In genomic region chr9:89267093-89267492, GRCm38 (mm10) we compare ENCODE assay signal across 19 mouse cellular contexts. TPM values are rescaled to one million over a fixed set of nuclear protein-coding genes. Genes with fewer than 3 reads are reported as not detected.
A peak's percentile ranks its signal among the peaks of the same experiment; 100 is the strongest.
DNase-seq lines count a peak whose midpoint lies in the region; ATAC-seq lines count a peak whose summit lies in the region.
"Had no signal": no experiment of that assay in that cellular context is flagged by ENCODE, and none has a peak within 500 bp of the region (broad histone marks: within the 10 kb centered on the region; RNA-seq: fewer than 3 reads in every experiment).

No protein-coding gene starts in this region.

- peak; percentile 8 for DNase-seq in heart, adult 8-10 months (ENCODE audit: low spot score)
- no peak for DNase-seq in heart, postnatal 4 days
- peak; percentile 11 for DNase-seq in lung, postnatal 36 days
- no peak for DNase-seq in lung, postnatal 4 days
- peak; percentile 11 for DNase-seq in telencephalon, adult 2 months (ENCODE audit: low read depth, low spot score)
- no peak for DNase-seq in gastrocnemius, postnatal 10 days
- DNase-seq: cerebellum, adult 9-10 months; kidney, postnatal 36 days; left cerebral cortex, postnatal 4 days; thymus, adult 2 months had no signal

- no peaks in the 10 kb centered on the region for H3K36me3 ChIP-seq in forebrain, embryonic 15.5 days
- H3K36me3 ChIP-seq: embryonic facial prominence, embryonic 10.5 days; G1E; limb, embryonic 15.5 days; neural tube, embryonic 15.5 days had no signal

- H3K9ac ChIP-seq in forebrain, embryonic 15.5 days (replicated peaks) = no peak overlapping the region
- H3K9ac ChIP-seq: hindbrain, embryonic 14.5 days; limb, embryonic 15.5 days; neural tube, embryonic 15.5 days had no signal

- peak; percentile 65 to 68 for ATAC-seq in hematopoietic stem cell, adult 5-6 weeks (replicated peaks in 1 of 2; ENCODE audit: insufficient read depth in 1 of 2, low FRiP score in 2 of 2, low TSS enrichment in 1 of 2, low read depth in 1 of 2, poor library complexity in 2 of 2, severe bottlenecking in 2 of 2)
- no peak for ATAC-seq in forebrain, embryonic 15.5 days (replicated peaks)
- ATAC-seq: Patski had no signal

- H3K9me3 ChIP-seq in forebrain, embryonic 15.5 days = no peaks in the 10 kb centered on the region
- H3K9me3 ChIP-seq: embryonic facial prominence, embryonic 10.5 days; G1E; limb, embryonic 15.5 days; neural tube, embryonic 15.5 days had no signal

- H3K4me3 ChIP-seq in forebrain, embryonic 15.5 days = no peak overlapping the region
- H3K4me3 ChIP-seq: embryonic facial prominence, embryonic 10.5 days; limb, embryonic 15.5 days; neural tube, embryonic 15.5 days had no signal

- no peak overlapping the region for H3K27ac ChIP-seq in forebrain, embryonic 15.5 days (replicated peaks)
- H3K27ac ChIP-seq: embryonic facial prominence, embryonic 10.5 days; hindbrain, embryonic 14.5 days; limb, embryonic 15.5 days; neural tube, embryonic 15.5 days had no signal

- H3K27me3 ChIP-seq in forebrain, embryonic 15.5 days = no peaks in the 10 kb centered on the region
- H3K27me3 ChIP-seq: limb, embryonic 15.5 days; neural tube, embryonic 15.5 days; Patski had no signal

- 73% methylated on average over 4 of the region's 4 CpGs for WGBS in forebrain, embryonic 15.5 days

- no peaks in the 10 kb centered on the region for H3K4me1 ChIP-seq in forebrain, embryonic 15.5 days
- H3K4me1 ChIP-seq: embryonic facial prominence, embryonic 10.5 days; limb, embryonic 15.5 days; neural tube, embryonic 15.5 days had no signal

- no peak overlapping the region for H3K4me2 ChIP-seq in forebrain, embryonic 15.5 days (replicated peaks)
- H3K4me2 ChIP-seq: hindbrain, embryonic 14.5 days; limb, embryonic 15.5 days; midbrain, embryonic 11.5 days; neural tube, embryonic 15.5 days had no signal

RNA-seq across cellular contexts. Expression of gene Mthfs, which starts 56.6 kb away (rescaled TPM):
- total RNA-seq in heart, adult 8-10 months (2022) = 10 to 100 TPM; 14.6 to 25.6 (median 19.5) TPM
- total RNA-seq in heart, postnatal 4 days (2021) = 10 to 100 TPM; 18.9 to 19.4 TPM
- total RNA-seq in hematopoietic stem cell, adult 5-6 weeks (2017) = 8.2 and 60.7 TPM in 2 replicates
- total RNA-seq in gastrocnemius, postnatal 10 days (2021) = 10 to 100 TPM; 11.4 to 12.6 TPM
- polyA plus RNA-seq in forebrain, embryonic 15.5 days (2015; fragmentation: Nextera tagmentation; extraction: Ambion mirVana) = 10.9 and 11.6 TPM in 2 replicates

Comparison
In these comparisons a context has a peak if more than half of its experiments do, and no peak if none do; other contexts are left out.
1. DNase-seq: peak in heart, adult 8-10 months (single experiment), lung, postnatal 36 days (single experiment) and telencephalon, adult 2 months (single experiment); none in heart, postnatal 4 days (single experiment), lung, postnatal 4 days (0 of 2) and gastrocnemius, postnatal 10 days (single experiment).